ENCODE assay signal across 18 mouse cellular contexts in genomic region chr7:97327376-97327775, GRCm38 (mm10). TPM values are rescaled to one million over a fixed set of nuclear protein-coding genes. Genes with fewer than 3 reads are reported as not detected.
A peak's percentile ranks its signal among the peaks of the same experiment; 100 is the strongest.
DNase-seq lines count a peak whose midpoint lies in the region; TF ChIP-seq lines count a peak whose summit lies in the region.
"Had no signal": no experiment of that assay in that cellular context is flagged by ENCODE, and none has a peak within 500 bp of the region (broad histone marks: within the 10 kb centered on the region; RNA-seq: fewer than 3 reads in every experiment).

No protein-coding gene starts in this region.

- H3K36me3 ChIP-seq in CH12.LX (replicated peaks in 1 of 2; ENCODE audit: control insufficient read depth in 1 of 2, insufficient read depth in 1 of 2, low read length in 1 of 2) (peaks cover 0 to 21% of the 10 kb centered on the region in 2 experiments), MEL (ENCODE audit: control insufficient read depth in 1 of 2, insufficient read depth in 2 of 2, low read length in 2 of 2) (no peaks in the 10 kb centered on the region)
- H3K36me3 ChIP-seq: embryonic facial prominence, embryonic 10.5 days; embryonic facial prominence, embryonic 12.5 days; forebrain, embryonic 15.5 days; G1E had no signal

- TF ChIP-seq EP300 in CH12.LX (IDR thresholded peaks at IDR 0.05; ENCODE audit: low read length), result no peak
- no peak for TF ChIP-seq EP300 in MEL (IDR thresholded peaks at IDR 0.05; ENCODE audit: low read depth in 1 of 2, low read length in 2 of 2)

- H3K27me3 ChIP-seq in CH12.LX (replicated peaks) (no peaks in the 10 kb centered on the region), MEL (ENCODE audit: control insufficient read depth in 1 of 2, insufficient read depth in 2 of 2, low read length in 2 of 2) (no peaks in the 10 kb centered on the region)

- dilution Hi-C loops in CH12.LX (cut with MboI; ENCODE audit: extremely low pct_ligation_motif_present, extremely low pct_unique_long_range_greater_than_20kb, low sequenced_read_pairs), result no loop called here

- TF ChIP-seq CTCF in CH12.LX (conservative IDR thresholded peaks at IDR 0.05 in 1 of 2, IDR thresholded peaks at IDR 0.05 in 1 of 2; ENCODE audit: low read depth in 2 of 2, low read length in 2 of 2), result no peak
- no peak for TF ChIP-seq CTCF in MEL (IDR thresholded peaks at IDR 0.05 in 2 of 3, conservative IDR thresholded peaks at IDR 0.05 in 1 of 3; ENCODE audit: control insufficient read depth in 1 of 3, insufficient read depth in 1 of 3, low read depth in 2 of 3, low read length in 3 of 3, poor library complexity in 1 of 3, severe bottlenecking in 1 of 3)

- TF ChIP-seq POLR2A in CH12.LX (IDR thresholded peaks at IDR 0.05; ENCODE audit: low read depth, low read length) (no peak), MEL (IDR thresholded peaks at IDR 0.05; ENCODE audit: control insufficient read depth in 1 of 2, insufficient read depth in 1 of 2, low read depth in 1 of 2, low read length in 2 of 2, poor library complexity in 1 of 2) (no peak)

- H3K4me3 ChIP-seq in CH12.LX (replicated peaks in 1 of 3; ENCODE audit: low read depth in 2 of 3, low read length in 2 of 3, poor library complexity in 1 of 3) (no peak overlapping the region), MEL (ENCODE audit: control insufficient read depth in 1 of 2, insufficient read depth in 1 of 2, low read depth in 2 of 2, low read length in 2 of 2) (no peak overlapping the region)
- H3K4me3 ChIP-seq: embryonic facial prominence, embryonic 10.5 days; embryonic facial prominence, embryonic 12.5 days; forebrain, embryonic 13.5 days; forebrain, embryonic 15.5 days had no signal

- H3K9me3 ChIP-seq in CH12.LX (replicated peaks; ENCODE audit: low read length), result no peaks in the 10 kb centered on the region
- no peaks in the 10 kb centered on the region for H3K9me3 ChIP-seq in MEL (replicated peaks; ENCODE audit: insufficient read depth, low read length)
- H3K9me3 ChIP-seq: embryonic facial prominence, embryonic 10.5 days; embryonic facial prominence, embryonic 12.5 days; forebrain, embryonic 13.5 days; forebrain, embryonic 15.5 days had no signal

- DNase-seq in cerebellum, adult 9-11 months, result peak; percentile 40
- DNase-seq in cerebellum, postnatal 10 days, result no peak
- no peak for DNase-seq in CH12.LX (ENCODE audit: extremely low read depth)
- DNase-seq in MEL (ENCODE audit: low read depth, low spot score), result no peak
- DNase-seq in T-cell, adult 2 months (ENCODE audit: low spot score), result no peak
- DNase-seq: adrenal gland, adult 8-10 months; adrenal gland, postnatal 14 days; adrenal gland, postnatal 36 days; cerebellum, adult 11-12 months; cerebellum, adult 2 months; cerebellum, adult 9-10 months; cerebellum, postnatal 25 days; forebrain, postnatal 0 days had no signal

- peaks cover 0 to 11% of the 10 kb centered on the region in 2 experiments; a peak in 2 of 4 replicates for H3K4me1 ChIP-seq in CH12.LX (ENCODE audit: control insufficient read depth in 1 of 2, insufficient read depth in 2 of 2)
- H3K4me1 ChIP-seq in MEL (ENCODE audit: control insufficient read depth in 1 of 2, insufficient read depth in 2 of 2, low read length in 2 of 2), result peaks cover 2 to 5% of the 10 kb centered on the region in 2 experiments; a peak in 2 of 4 replicates

- H3K9ac ChIP-seq in CH12.LX (ENCODE audit: insufficient read depth, low read depth) (no peak overlapping the region), MEL (ENCODE audit: control insufficient read depth, low read depth, low read length, poor library complexity, severe bottlenecking) (no peak overlapping the region)
- H3K9ac ChIP-seq: embryonic facial prominence, embryonic 12.5 days; forebrain, embryonic 13.5 days; forebrain, embryonic 15.5 days; forebrain, postnatal 0 days had no signal

- in situ Hi-C loops in CH12.LX (cut with MboI; ENCODE audit: low pct_ligation_motif_present, low pct_unique_long_range_greater_than_20kb, low sequenced_read_pairs), result no loop called here

- H3K4me2 ChIP-seq in CH12.LX (ENCODE audit: insufficient read depth, low read depth, poor library complexity, severe bottlenecking), result no peak overlapping the region
- H3K4me2 ChIP-seq: embryonic facial prominence, embryonic 12.5 days; forebrain, embryonic 13.5 days; forebrain, embryonic 15.5 days had no signal

- TF ChIP-seq RAD21 in CH12.LX (IDR thresholded peaks at IDR 0.05; ENCODE audit: low read depth, low read length) (no peak), MEL (IDR thresholded peaks at IDR 0.05; ENCODE audit: low read depth, low read length) (no peak)

- H3K27ac ChIP-seq in CH12.LX (ENCODE audit: insufficient read depth, low read depth) (no peak overlapping the region), MEL (ENCODE audit: control insufficient read depth, low read depth, low read length) (no peak overlapping the region)
- H3K27ac ChIP-seq: embryonic facial prominence, embryonic 10.5 days; embryonic facial prominence, embryonic 12.5 days; forebrain, embryonic 13.5 days; forebrain, embryonic 15.5 days had no signal

- no peaks in the 10 kb centered on the region for H3K79me2 ChIP-seq in CH12.LX (replicated peaks; ENCODE audit: control insufficient read depth, extremely low read depth, insufficient read depth, poor library complexity, severe bottlenecking)
- no peaks in the 10 kb centered on the region for H3K79me2 ChIP-seq in MEL (ENCODE audit: control insufficient read depth, insufficient read depth, low read length, poor library complexity)

TF ChIP-seq in CH12.LX, 34 proteins besides CTCF, POLR2A, EP300 and RAD21:
- TF ChIP-seq ZKSCAN1 (IDR thresholded peaks at IDR 0.05; ENCODE audit: borderline replicate concordance, low read depth, low read length) (0 out of 2 replicates have a peak, but pooled peaks have one; percentile 11), ELF1 (IDR thresholded peaks at IDR 0.05; ENCODE audit: low read depth, low read length) (no peak)

TF ChIP-seq in MEL, 35 proteins besides CTCF, POLR2A, EP300 and RAD21:
- peak; percentile 62 for TF ChIP-seq ZKSCAN1 (IDR thresholded peaks at IDR 0.05; ENCODE audit: low read depth, low read length)
- TF ChIP-seq BHLHE40 (IDR thresholded peaks at IDR 0.05; ENCODE audit: borderline replicate concordance, low read depth, low read length), result no peak
- TF ChIP-seq POLR2AphosphoS2 (IDR thresholded peaks at IDR 0.05; ENCODE audit: low read length), result no peak
- no peak for TF ChIP-seq POLR2AphosphoS5 (IDR thresholded peaks at IDR 0.05; ENCODE audit: borderline replicate concordance, low read depth, low read length)

RNA-seq across cellular contexts. Expression of gene Usp35, which starts 4.4 kb away (rescaled TPM):
- 0.92 and 1.8 TPM in 2 replicates for total RNA-seq in CH12.LX (2012; rRNA removed)
- 0.77 and 1.3 TPM in 2 replicates for total RNA-seq in CH12.LX (2014; rRNA removed)
- polyA plus RNA-seq in CH12.LX (2012; ENCODE audit: insufficient read length, low read depth), result 1.2 and 1.6 TPM in 2 replicates
- total RNA-seq in MEL (2012; rRNA removed), result 0.49 and 0.58 TPM in 2 replicates
- 1 to 10 TPM in 1 of 2 experiments, not detected in 1; 2.2 TPM for polyA plus RNA-seq in MEL (2012; ENCODE audit: insufficient read depth in 1 of 2, insufficient read length in 2 of 2, low read depth in 1 of 2, low replicate concordance in 2 of 2, missing spikeins in 1 of 2)

RNA-seq across cellular contexts. Expression of gene Kctd21, which starts 4.8 kb away (rescaled TPM):
- 0.50 and 0.81 TPM in 2 replicates for total RNA-seq in CH12.LX (2012; rRNA removed)
- total RNA-seq in CH12.LX (2014; rRNA removed), result 0.12 and 0.19 TPM in 2 replicates
- 0.27 and 0.46 TPM in 2 replicates for polyA plus RNA-seq in CH12.LX (2012; ENCODE audit: insufficient read length, low read depth)
- 0.23 and 0.36 TPM in 2 replicates for total RNA-seq in MEL (2012; rRNA removed)
- 1 to 10 TPM in 1 of 2 experiments, not detected in 1; 1.2 TPM for polyA plus RNA-seq in MEL (2012; ENCODE audit: insufficient read depth in 1 of 2, insufficient read length in 2 of 2, low read depth in 1 of 2, low replicate concordance in 2 of 2, missing spikeins in 1 of 2)

RNA-seq across cellular contexts. Expression of gene Alg8, which starts 44.0 kb away (rescaled TPM):
- total RNA-seq in CH12.LX (2012; rRNA removed) (14.3 and 16.2 TPM in 2 replicates), CH12.LX (2014; rRNA removed) (20.5 and 24.2 TPM in 2 replicates), MEL (2012; rRNA removed) (8.9 and 9.1 TPM in 2 replicates)
- polyA plus RNA-seq in CH12.LX (2012; ENCODE audit: insufficient read length, low read depth) (42.6 and 48.4 TPM in 2 replicates), MEL (2012; ENCODE audit: insufficient read depth in 1 of 2, insufficient read length in 2 of 2, low read depth in 1 of 2, low replicate concordance in 2 of 2, missing spikeins in 1 of 2) (10 to 100 TPM in 1 of 2 experiments, not detected in 1; 29.0 TPM)
